Mouse (Mus musculus) lung, embryonic 15.5 days (tissue): ENCODE results near the gene Myof. TPM values are rescaled to one million over a fixed set of nuclear protein-coding genes. Genes with fewer than 3 reads are reported as not detected.

ENCODE experiments used
- ATAC-seq: fragments of 200-750 bp; cut with Nextera tagmentation; 2 replicates; pipeline ENCODE4 v1.8.0; 2017; ENCODE audit warnings: moderate number of reproducible peaks, borderline replicate concordance; ENCODE audit not compliant: low FRiP score, low TSS enrichment; ENCODE audit errors: extremely low read depth
- H3K27ac ChIP-seq: fragments of 300-500 bp; sonication (generic); 2 replicates; pipeline ENCODE4 v1.5.1; 2015; ENCODE audit warnings: moderate library complexity, mild to moderate bottlenecking, inconsistent platforms
- H3K27me3 ChIP-seq: fragments of 300-500 bp; sonication (generic); 2 replicates; pipeline ENCODE4 v1.6.1; 2015; ENCODE audit warnings: inconsistent platforms
- H3K36me3 ChIP-seq: fragments of 300-500 bp; sonication (generic); 2 replicates; pipeline ENCODE4 v1.6.1; 2015; ENCODE audit warnings: inconsistent platforms
- H3K4me1 ChIP-seq: fragments of 300-500 bp; sonication (generic); 2 replicates; pipeline ENCODE4 v1.6.1; 2015; ENCODE audit warnings: inconsistent platforms
- H3K4me2 ChIP-seq: fragments of 300-500 bp; sonication (generic); 2 replicates; pipeline ENCODE4 v1.6.1; 2015; ENCODE audit warnings: inconsistent platforms, mild to moderate bottlenecking, moderate library complexity
- H3K4me3 ChIP-seq: fragments of 300-500 bp; sonication (generic); 2 replicates; pipeline ENCODE4 v1.5.1; 2015; ENCODE audit warnings: mild to moderate bottlenecking, inconsistent platforms
- H3K9ac ChIP-seq: fragments of 300-500 bp; sonication (generic); 2 replicates; pipeline ENCODE4 v1.6.1; 2015; ENCODE audit warnings: inconsistent platforms
- H3K9me3 ChIP-seq: fragments of 300-500 bp; sonication (generic); 2 replicates; pipeline ENCODE4 v1.6.1; 2016; ENCODE audit warnings: inconsistent platforms
- WGBS: fragments of 180-500 bp; shearing (Covaris S2); methylation state at CpG from one replicate; pipeline ENCODE4 v1.1.7; 2015; 5-methylcytosine and 5-hydroxymethylcytosine counted together
- polyA plus RNA-seq: library from polyadenylated mRNA; unstranded; fragments of >200 nt; fragmentation: Nextera tagmentation; extraction: Ambion mirVana; gene quantifications from 2 replicates; pipeline ENCODE4 v1.2.1, GENCODE M21; 2015

The Myof gene
- polyA plus RNA-seq, 1 experiment from 2014 or later, result 29.4 TPM

DNA sequence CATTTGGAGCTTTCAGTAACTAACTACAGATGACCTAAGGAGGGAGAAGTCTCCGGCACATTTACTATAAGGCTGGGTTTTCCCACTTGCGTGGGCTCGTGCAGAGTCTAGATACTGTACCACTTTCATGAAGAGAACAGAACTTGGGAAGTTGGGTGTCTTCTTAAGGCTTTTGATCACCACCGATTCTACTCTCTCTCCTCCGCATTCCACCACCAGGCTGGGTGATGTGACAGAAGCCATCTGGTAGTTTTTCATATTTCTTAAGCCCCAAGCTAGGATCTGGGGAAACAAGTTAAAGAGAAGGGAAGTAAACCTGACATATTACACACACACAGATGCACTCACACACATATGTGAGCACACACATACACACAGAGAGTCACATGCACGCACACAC lies 108.7 kb downstream of the Myof start:
- 78% methylated on average over 6 of the region's 6 CpGs for WGBS

DNA sequence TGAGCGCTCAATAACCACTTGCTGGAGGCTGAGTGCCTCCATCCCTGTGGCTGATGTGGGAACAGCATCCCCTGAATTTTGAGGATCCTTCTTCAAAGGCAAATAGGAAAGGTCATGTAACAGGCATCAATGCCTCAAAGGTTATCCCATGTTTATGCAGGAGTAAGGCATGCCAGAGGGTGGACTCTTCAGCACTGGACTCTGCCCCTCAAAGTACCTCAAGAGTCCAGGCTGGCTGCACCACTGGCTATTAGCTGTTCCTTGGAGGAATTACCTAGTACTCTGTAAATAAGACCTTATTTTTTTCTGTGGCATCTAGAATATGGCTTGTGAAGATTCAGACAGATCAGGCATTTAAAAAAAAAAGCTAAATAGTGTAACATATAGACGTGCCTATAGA lies 111.2 kb downstream of the Myof start:
- Histone ChIP-seq H3K27me3 (no peaks in the 10 kb centered on the region), H3K9ac (no peak overlapping the region), H3K9me3 (no peaks in the 10 kb centered on the region), H3K36me3 (peaks cover 15% of the 10 kb centered on the region; the same call in 1 of the 2 replicates), H3K4me3 (no peak overlapping the region), H3K4me1 (no peaks in the 10 kb centered on the region), H3K4me2 (no peak overlapping the region), H3K27ac (no peak overlapping the region)
- 88% methylated on average over 2 of the region's 2 CpGs for whole genome bisulfite sequencing
- no peak for ATAC-seq

More for the DNA sequence above, 108.7 kb downstream of the Myof start:
- H3K27me3 ChIP-seq, result no peaks in the 10 kb centered on the region
- no peak for ATAC-seq
- no peaks in the 10 kb centered on the region for H3K9me3 ChIP-seq
- no peak overlapping the region for H3K4me2 ChIP-seq
- H3K4me3 ChIP-seq, result no peak overlapping the region
- H3K27ac ChIP-seq, result no peak overlapping the region
- no peaks in the 10 kb centered on the region for H3K4me1 ChIP-seq
- H3K9ac ChIP-seq, result no peak overlapping the region
- peaks cover 19% of the 10 kb centered on the region; the same call in 1 of the 2 replicates for H3K36me3 ChIP-seq

DNA sequence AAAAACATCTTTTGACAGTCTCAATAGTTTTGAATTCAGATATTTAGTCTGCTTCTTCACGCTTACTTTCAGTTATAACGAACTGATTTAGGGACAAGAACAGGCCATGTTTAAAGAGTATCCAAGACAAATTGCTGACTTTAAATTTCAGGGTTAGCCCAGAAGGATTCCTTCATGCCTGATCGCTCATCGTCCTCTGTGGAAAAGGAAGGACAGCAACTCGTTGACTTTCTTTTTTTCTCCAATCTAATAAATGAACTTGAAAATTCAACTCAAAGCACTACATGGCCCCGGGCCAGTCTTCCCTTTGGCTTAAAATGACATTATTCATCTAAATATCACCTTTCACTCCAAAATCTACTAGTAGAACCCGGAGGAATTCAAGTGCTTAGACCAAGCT lies 115.5 kb downstream of the Myof start:
- Histone ChIP-seq H3K4me3 (no peak overlapping the region), H3K27me3 (no peaks in the 10 kb centered on the region), H3K4me1 (no peaks in the 10 kb centered on the region), H3K9me3 (no peaks in the 10 kb centered on the region), H3K4me2 (no peak overlapping the region), H3K27ac (no peak overlapping the region), H3K36me3 (peaks cover 12% of the 10 kb centered on the region; the same call in 1 of the 2 replicates), H3K9ac (no peak overlapping the region)
- no peak for ATAC-seq
- WGBS, result 88% methylated on average over 7 of the region's 7 CpGs

DNA sequence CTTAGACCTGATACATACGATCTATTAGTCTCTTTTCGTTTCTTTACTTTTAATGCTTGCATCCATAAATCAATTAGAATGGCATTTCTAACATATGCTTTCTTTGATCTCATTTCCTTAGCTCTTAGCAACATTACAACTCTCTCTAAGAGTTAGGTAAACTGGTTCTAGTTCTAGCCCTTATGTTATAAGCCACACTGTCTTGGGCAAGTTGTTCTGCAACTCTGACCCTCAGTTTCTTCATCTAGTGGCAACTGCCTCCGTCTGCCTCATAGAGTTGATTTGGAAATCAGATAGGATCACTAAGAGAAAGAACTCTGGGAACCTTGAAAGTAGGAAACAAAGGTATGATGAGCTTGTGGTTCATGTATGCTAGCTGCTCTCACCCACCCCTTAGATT lies 118.1 kb downstream of the Myof start:
- H3K4me1 ChIP-seq, result no peaks in the 10 kb centered on the region
- H3K27me3 ChIP-seq, result no peaks in the 10 kb centered on the region
- WGBS, result 83% methylated on average over 3 of the region's 3 CpGs
- ATAC-seq, result no peak
- no peak overlapping the region for H3K27ac ChIP-seq
- no peak overlapping the region for H3K4me2 ChIP-seq
- H3K4me3 ChIP-seq, result no peak overlapping the region
- H3K36me3 ChIP-seq, result peaks cover 10% of the 10 kb centered on the region; the same call in 1 of the 2 replicates
- no peaks in the 10 kb centered on the region for H3K9me3 ChIP-seq
- H3K9ac ChIP-seq, result no peak overlapping the region

DNA sequence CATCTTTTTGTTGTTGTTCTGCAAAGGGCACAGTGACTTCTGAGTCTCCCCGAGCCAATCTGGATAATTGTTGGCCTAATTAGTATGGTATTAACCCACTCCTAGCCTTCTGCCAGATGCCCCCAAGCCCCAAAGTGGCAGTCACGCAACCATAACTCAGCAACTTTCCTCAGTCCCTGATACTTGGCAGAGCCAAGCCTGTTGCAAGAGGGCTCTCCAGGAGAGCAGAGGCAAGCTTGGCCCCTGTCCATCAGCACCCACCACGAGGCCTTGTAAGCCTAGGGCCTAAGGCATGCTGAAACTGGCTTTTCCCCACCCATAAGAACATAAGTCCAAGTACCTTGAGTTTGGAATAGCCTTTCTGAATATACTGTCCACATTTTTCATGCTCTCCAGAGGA lies 119.1 kb downstream of the Myof start:
- Histone ChIP-seq H3K4me2 (no peak overlapping the region), H3K9ac (no peak overlapping the region), H3K36me3 (peaks cover 12% of the 10 kb centered on the region; the same call in 1 of the 2 replicates), H3K27ac (no peak overlapping the region), H3K9me3 (no peaks in the 10 kb centered on the region), H3K27me3 (no peaks in the 10 kb centered on the region), H3K4me1 (no peaks in the 10 kb centered on the region), H3K4me3 (no peak overlapping the region)
- ATAC-seq, result no peak
- WGBS, result 63% methylated on average over 3 of the region's 3 CpGs

DNA sequence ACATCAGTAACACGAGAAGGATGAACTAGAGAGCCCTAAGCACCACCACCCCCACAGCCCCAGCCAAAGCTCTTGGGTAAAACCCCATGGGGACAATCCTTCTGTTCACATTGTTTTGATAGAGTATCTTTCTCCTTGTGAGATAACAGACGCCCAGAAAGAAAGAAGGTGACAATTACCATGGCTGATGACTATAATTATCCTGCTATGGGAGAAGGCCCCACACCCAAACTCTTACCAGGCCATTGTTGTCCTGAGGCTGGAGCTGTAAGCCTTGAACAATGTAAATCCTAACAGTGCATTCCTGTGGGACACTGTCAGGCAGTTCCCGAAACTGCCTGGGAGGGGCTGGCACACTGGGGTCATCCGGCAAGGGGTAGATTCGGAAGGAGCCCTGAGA lies 122.3 kb downstream of the Myof start:
- H3K4me1 ChIP-seq, result no peaks in the 10 kb centered on the region
- no peak overlapping the region for H3K9ac ChIP-seq
- peaks cover 14% of the 10 kb centered on the region; the same call in 1 of the 2 replicates for H3K36me3 ChIP-seq
- ATAC-seq, result no peak
- no peak overlapping the region for H3K4me3 ChIP-seq
- no peak overlapping the region for H3K4me2 ChIP-seq
- H3K27ac ChIP-seq, result no peak overlapping the region
- H3K9me3 ChIP-seq, result no peaks in the 10 kb centered on the region
- H3K27me3 ChIP-seq, result no peaks in the 10 kb centered on the region
- 52% methylated on average over 5 of the region's 5 CpGs for WGBS

DNA sequence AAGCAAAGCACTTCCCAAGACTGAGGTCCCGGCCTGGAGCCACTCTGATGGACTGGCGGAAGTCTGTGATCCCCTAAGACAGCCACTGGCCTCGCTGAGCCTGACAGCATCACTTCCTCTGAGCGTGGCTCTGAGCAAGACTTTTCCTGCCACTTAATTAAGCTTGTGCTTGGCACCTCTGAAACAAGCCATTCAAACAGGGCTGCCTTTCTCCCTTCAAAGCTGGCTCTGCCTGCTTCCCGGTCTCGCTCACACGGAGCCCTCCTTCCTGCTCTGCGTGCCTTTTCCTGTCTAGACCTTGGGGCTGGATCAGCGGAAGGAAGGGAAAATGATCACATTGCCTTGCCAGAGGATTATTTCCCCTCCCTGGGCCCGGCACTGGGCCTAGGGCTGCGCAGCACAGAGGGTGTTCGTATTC lies 124.9 kb downstream of the Myof start:
- no peaks in the 10 kb centered on the region for H3K27me3 ChIP-seq

DNA sequence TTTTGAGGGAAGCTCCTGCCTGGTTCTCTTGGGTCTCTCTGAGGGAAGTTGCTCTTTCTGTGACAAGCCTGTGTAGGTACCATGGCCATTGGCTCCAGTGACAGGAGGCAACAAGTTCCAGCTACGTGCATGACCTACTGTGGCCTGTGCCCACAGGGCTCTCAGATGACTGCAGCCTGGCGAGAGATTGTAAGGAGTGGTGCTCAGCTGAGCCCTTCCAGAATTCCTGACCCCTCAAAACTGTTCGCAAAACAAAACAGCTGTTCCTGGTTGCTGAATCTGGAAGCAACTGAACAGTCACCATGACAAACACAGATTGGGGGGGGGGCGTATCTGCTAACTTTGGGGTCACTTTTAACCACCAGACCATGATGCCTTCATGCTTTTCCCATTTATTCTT lies 129.1 kb downstream of the Myof start:
- ATAC-seq, result no peak
- 74% methylated on average over 4 of the region's 4 CpGs for WGBS
- no peak overlapping the region for H3K9ac ChIP-seq
- H3K27ac ChIP-seq, result no peak overlapping the region
- no peaks in the 10 kb centered on the region for H3K27me3 ChIP-seq
- peaks cover 8% of the 10 kb centered on the region; the same call in 1 of the 2 replicates for H3K36me3 ChIP-seq
- no peaks in the 10 kb centered on the region for H3K9me3 ChIP-seq
- no peaks in the 10 kb centered on the region for H3K4me1 ChIP-seq
- H3K4me2 ChIP-seq, result no peak overlapping the region
- no peak overlapping the region for H3K4me3 ChIP-seq

More for the DNA sequence above, 124.9 kb downstream of the Myof start:
- WGBS, result 49% methylated on average over 12 of the region's 12 CpGs
- H3K4me2 ChIP-seq, result no peak overlapping the region
- H3K9ac ChIP-seq, result no peak overlapping the region
- H3K4me1 ChIP-seq, result no peaks in the 10 kb centered on the region
- peak overlapping the region; percentile 63; the same call in 1 of the 2 replicates for H3K27ac ChIP-seq
- ATAC-seq, result peak; percentile 52; the same call in 1 of the 2 replicates
- H3K36me3 ChIP-seq, result peaks cover 15% of the 10 kb centered on the region; the same call in 1 of the 2 replicates
- H3K9me3 ChIP-seq, result no peaks in the 10 kb centered on the region
- no peak overlapping the region for H3K4me3 ChIP-seq

DNA sequence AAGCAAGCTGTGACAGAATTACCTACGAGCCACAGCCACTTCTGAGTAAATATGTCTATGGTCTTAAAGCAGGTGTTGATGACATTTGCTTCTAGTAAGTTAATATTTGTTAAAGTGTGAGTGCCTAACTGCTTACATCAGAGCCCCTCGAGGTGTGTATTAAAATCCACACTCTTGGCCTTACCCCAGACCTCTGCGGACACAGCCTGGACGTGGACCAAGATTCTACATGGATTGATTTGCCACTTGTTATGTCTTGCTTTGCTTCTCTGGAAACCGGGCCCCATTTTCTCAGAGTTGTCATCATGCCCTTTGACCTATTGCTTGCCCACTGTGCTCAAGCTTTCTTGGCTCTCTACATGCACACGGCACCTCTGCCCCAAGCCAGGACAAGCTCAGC lies 130.9 kb downstream of the Myof start:
- Histone ChIP-seq H3K27me3 (no peaks in the 10 kb centered on the region), H3K4me2 (no peak overlapping the region), H3K9ac (no peak overlapping the region), H3K27ac (no peak overlapping the region), H3K9me3 (no peaks in the 10 kb centered on the region), H3K36me3 (peaks cover 5% of the 10 kb centered on the region; the same call in 1 of the 2 replicates), H3K4me3 (no peak overlapping the region), H3K4me1 (no peaks in the 10 kb centered on the region)
- ATAC-seq, result no peak
- whole genome bisulfite sequencing, result 62% methylated on average over 6 of the region's 6 CpGs

DNA sequence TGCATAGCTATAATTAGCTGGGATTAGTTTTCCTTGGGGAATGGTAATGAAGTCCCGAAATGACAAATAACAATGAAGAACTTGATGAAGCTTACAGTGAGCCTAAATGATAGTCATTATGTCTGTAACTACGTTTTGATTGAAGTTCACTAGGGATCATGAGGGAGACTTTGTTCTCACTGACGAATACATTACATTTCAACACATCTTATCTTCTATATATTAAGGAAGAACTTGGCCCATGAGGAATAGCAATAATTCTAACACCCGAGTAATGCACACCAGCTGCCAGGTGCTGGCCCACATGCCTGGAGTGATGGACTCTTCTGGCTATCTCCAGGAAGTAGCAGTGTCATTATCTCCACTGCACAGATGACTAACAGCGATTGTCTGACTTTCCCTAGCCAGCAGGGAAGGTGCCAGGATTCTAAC lies 133.5 kb downstream of the Myof start:
- Histone ChIP-seq H3K9ac (no peak overlapping the region), H3K36me3 (no peaks in the 10 kb centered on the region), H3K27ac (no peak overlapping the region), H3K27me3 (no peaks in the 10 kb centered on the region), H3K4me1 (no peaks in the 10 kb centered on the region), H3K4me3 (no peak overlapping the region), H3K4me2 (no peak overlapping the region), H3K9me3 (no peaks in the 10 kb centered on the region)
- no peak for ATAC-seq
- WGBS, result 51% methylated on average over 5 of the region's 5 CpGs

DNA sequence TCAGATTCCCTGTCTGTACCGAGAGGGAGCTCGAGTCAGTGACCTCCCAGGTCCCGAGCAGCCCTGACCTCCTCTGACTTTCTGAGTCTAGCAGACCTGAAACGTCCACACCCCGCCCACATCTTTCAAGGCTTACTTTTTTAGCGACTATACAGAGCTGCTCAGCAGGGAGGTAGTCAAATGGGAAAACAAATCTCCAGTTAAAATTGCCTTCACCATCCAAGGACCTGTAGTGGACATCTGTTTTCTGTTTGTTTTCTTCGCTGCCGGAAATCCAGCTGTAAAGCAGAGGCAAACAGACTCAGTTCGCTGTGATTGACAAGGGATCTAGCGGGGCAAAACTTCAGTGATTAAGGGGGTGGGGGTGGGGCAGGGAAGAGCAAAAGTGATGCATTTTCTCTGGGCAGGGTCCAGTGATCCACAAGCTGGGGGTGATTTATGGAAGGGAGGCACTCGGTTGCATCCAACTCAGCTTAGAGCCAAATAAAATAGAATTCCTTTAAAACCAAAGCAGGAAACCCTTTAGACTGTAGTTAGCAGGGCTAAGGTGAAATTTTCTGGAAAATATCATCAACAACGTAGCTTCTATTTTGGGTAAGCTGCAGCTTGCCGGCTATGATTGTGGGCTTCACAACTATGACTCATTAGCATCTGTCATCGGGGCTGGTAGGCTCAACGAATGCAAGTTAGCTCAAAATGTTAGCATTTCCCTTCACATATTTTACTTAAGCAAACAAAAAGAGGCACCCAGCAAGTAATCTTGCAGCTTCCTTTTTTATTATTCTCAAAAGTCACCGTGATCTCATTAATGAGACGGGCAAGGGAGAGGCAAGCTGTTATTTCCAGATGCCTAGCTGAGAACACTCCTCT lies 135.7 kb downstream of the Myof start:
- H3K9ac ChIP-seq, result no peak overlapping the region
- ATAC-seq, result no peak

DNA sequence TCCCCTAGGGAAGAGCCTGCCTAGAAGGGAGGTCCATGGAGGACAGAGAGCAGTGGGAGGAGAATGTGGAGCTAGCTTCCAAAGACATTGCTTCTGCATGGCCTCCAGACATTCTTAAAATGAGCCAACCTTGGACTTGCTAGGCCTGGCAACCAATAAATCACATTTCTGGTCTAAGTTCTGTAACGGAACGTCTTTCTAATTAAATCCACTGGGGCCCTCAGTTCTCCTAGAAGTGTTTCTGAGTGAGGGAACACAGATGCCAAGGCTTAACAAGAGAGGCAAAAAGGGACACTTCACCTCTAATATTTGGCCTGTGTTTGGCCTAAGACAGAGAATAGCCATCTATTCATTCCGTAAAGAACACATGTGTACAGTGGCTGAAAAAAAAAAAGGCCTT lies 136.5 kb downstream of the Myof start:
- Histone ChIP-seq H3K9ac (no peak overlapping the region), H3K9me3 (no peaks in the 10 kb centered on the region), H3K4me1 (no peaks in the 10 kb centered on the region), H3K4me2 (no peak overlapping the region), H3K36me3 (0 out of 2 replicates have a peak, but pooled peaks cover 6% of the 10 kb centered on the region), H3K27me3 (no peaks in the 10 kb centered on the region), H3K27ac (no peak overlapping the region), H3K4me3 (no peak overlapping the region)
- 64% methylated on average over 3 of the region's 3 CpGs for WGBS
- no peak for ATAC-seq

More for the DNA sequence above, 135.7 kb downstream of the Myof start:
- Histone ChIP-seq H3K27me3 (no peaks in the 10 kb centered on the region), H3K27ac (no peak overlapping the region), H3K36me3 (0 out of 2 replicates have a peak, but pooled peaks cover 6% of the 10 kb centered on the region), H3K9me3 (no peaks in the 10 kb centered on the region), H3K4me2 (no peak overlapping the region), H3K4me1 (no peaks in the 10 kb centered on the region), H3K4me3 (no peak overlapping the region)
- WGBS, result 29% methylated on average over 17 of the region's 17 CpGs
